Mouse (Mus musculus) ES-E14 (cell line): ENCODE measurements around the gene Lypd6.

Source experiments
- CHD2 ChIP-seq: IDR thresholded peaks from 2 replicates; pipeline ENCODE4 v1.6.1; 2014; ENCODE audit warnings: mild to moderate bottlenecking, low read depth, low read length, inconsistent platforms
- HCFC1 ChIP-seq: IDR thresholded peaks from 2 replicates; pipeline ENCODE4 v1.6.1; 2012; ENCODE audit warnings: low read length, inconsistent platforms, borderline replicate concordance; ENCODE audit not compliant: insufficient read depth
- MAFK ChIP-seq: IDR thresholded peaks from 2 replicates; pipeline ENCODE4 v1.6.1; 2014; ENCODE audit warnings: mild to moderate bottlenecking, low read depth, low read length, inconsistent platforms; ENCODE audit not compliant: insufficient read depth
- ZC3H11A ChIP-seq: IDR thresholded peaks from 2 replicates; pipeline ENCODE4 v1.6.1; 2012; ENCODE audit warnings: low read depth, mild to moderate bottlenecking, inconsistent platforms, low read length, borderline replicate concordance
- ZNF384 ChIP-seq: IDR thresholded peaks from 2 replicates; pipeline ENCODE4 v1.6.1; 2012; ENCODE audit warnings: low read depth, low read length, inconsistent platforms

GRCm38 (mm10) chr2:50179164-50179563 is 112.9 kb downstream of the Lypd6 start:
- TF ChIP-seq CHD2 (no peak), ZC3H11A (no peak), ZNF384 (no peak), HCFC1 (no peak), MAFK (no peak)
